7 mouse cellular contexts compared by ENCODE assay signal in genomic region chr17:26931795-26932194, GRCm38 (mm10). TPM values are rescaled to one million over a fixed set of nuclear protein-coding genes. Genes with fewer than 3 reads are reported as not detected.
DNase-seq lines count a peak whose midpoint lies in the region; ATAC-seq and TF ChIP-seq lines count a peak whose summit lies in the region.
"Not testable (repeated sequence)": the region's sequence is repeated elsewhere in the genome, so short reads cannot be mapped to it uniquely, and the experiment has no call there.

No protein-coding gene starts in this region.

- WGBS in hindbrain, embryonic 13.5 days = 70% methylated on average over 7 of the region's 7 CpGs

- not testable (repeated sequence) for H3K4me3 ChIP-seq in hindbrain, embryonic 13.5 days; layer of hippocampus, adult 2 months

- peak; percentile 82 for DNase-seq in NIH3T3 (ENCODE audit: low read depth)
- DNase-seq in cerebellum, adult 9-10 months = peak; percentile 56
- not testable (repeated sequence) for DNase-seq in layer of hippocampus, adult 2 months (ENCODE audit: low spot score in 2 of 2)
- DNase-seq in lung, postnatal 10 days = peak; percentile 79
- peak; percentile 48 for DNase-seq in ovary, postnatal 36 days (ENCODE audit: low spot score)

- ATAC-seq in frontal cortex, adult (ENCODE audit: low TSS enrichment) = 0 out of 2 replicates have a peak, but pooled peaks have one; percentile 36
- ATAC-seq in hindbrain, embryonic 13.5 days (ENCODE audit: low FRiP score) = not testable (repeated sequence)

- peaks cover 29% of the 10 kb centered on the region for H3K4me1 ChIP-seq in hindbrain, embryonic 13.5 days (replicated peaks)

- TF ChIP-seq CTCF in layer of hippocampus, adult 2 months (conservative IDR thresholded peaks at IDR 0.05) = peak; percentile 68

- H3K9me3 ChIP-seq in hindbrain, embryonic 13.5 days = not testable (repeated sequence)

- H3K27me3 ChIP-seq in hindbrain, embryonic 13.5 days = not testable (repeated sequence)

- peaks cover 38% of the 10 kb centered on the region for H3K36me3 ChIP-seq in hindbrain, embryonic 13.5 days

- not testable (repeated sequence) for H3K9ac ChIP-seq in hindbrain, embryonic 13.5 days

- not testable (repeated sequence) for H3K4me2 ChIP-seq in hindbrain, embryonic 13.5 days

- peak overlapping the region; percentile 89; the same call in 1 of the 2 replicates for H3K27ac ChIP-seq in hindbrain, embryonic 13.5 days
- H3K27ac ChIP-seq in layer of hippocampus, adult 2 months = not testable (repeated sequence)

RNA-seq across cellular contexts. Expression of gene Phf1, which starts 1.1 kb away (rescaled TPM):
- polyA plus RNA-seq in hindbrain, embryonic 13.5 days (2015; fragmentation: Nextera tagmentation; extraction: Ambion mirVana) = 17.9 and 19.2 TPM in 2 replicates
- total RNA-seq in layer of hippocampus, adult 2 months (2021) = 10 to 100 TPM; 31.4 to 33.9 TPM

RNA-seq across cellular contexts. Expression of gene Cuta, which starts 7.6 kb away (rescaled TPM):
- polyA plus RNA-seq in hindbrain, embryonic 13.5 days (2015; fragmentation: Nextera tagmentation; extraction: Ambion mirVana) = 133 and 148 TPM in 2 replicates
- 10 to 100 TPM; 91.3 to 95.8 TPM for total RNA-seq in layer of hippocampus, adult 2 months (2021)

RNA-seq across cellular contexts. Expression of gene Syngap1, which starts 9.3 kb away (rescaled TPM):
- 4.6 and 5.9 TPM in 2 replicates for polyA plus RNA-seq in hindbrain, embryonic 13.5 days (2015; fragmentation: Nextera tagmentation; extraction: Ambion mirVana)
- 100 to 1,000 TPM; 463 to 497 TPM for total RNA-seq in layer of hippocampus, adult 2 months (2021)

RNA-seq across cellular contexts. Expression of gene Kifc5b, which starts 14.9 kb away (rescaled TPM):
- 3.6 and 4.5 TPM in 2 replicates for polyA plus RNA-seq in hindbrain, embryonic 13.5 days (2015; fragmentation: Nextera tagmentation; extraction: Ambion mirVana)
- total RNA-seq in layer of hippocampus, adult 2 months (2021) = 1 to 10 TPM; 2.8 to 3.3 TPM

RNA-seq across cellular contexts. Expression of gene Zbtb9, which starts 41.2 kb away (rescaled TPM):
- 17.8 and 18.0 TPM in 2 replicates for polyA plus RNA-seq in hindbrain, embryonic 13.5 days (2015; fragmentation: Nextera tagmentation; extraction: Ambion mirVana)
- total RNA-seq in layer of hippocampus, adult 2 months (2021) = 10 to 100 TPM; 14.8 to 15.7 TPM
